Mouse (Mus musculus) olfactory bulb, adult 2 months (tissue): ENCODE measurements at regions not wholly inside any gene's neighbourhood (a gene's known extent, or its start where the extent isn't known, plus 50 kb on each side); places are given as distances from the start of the nearest gene placed in this dataset.

Experiments used
- CTCF ChIP-seq: fragments of 200-500 bp; IDR thresholded peaks from 2 replicates; pipeline ENCODE4 v1.5.1; 2012; ENCODE audit warnings: low read depth, mild to moderate bottlenecking, low read length, moderate library complexity; ENCODE audit not compliant: insufficient read depth
- POLR2A ChIP-seq: fragments of 200-500 bp; IDR thresholded peaks from 2 replicates; pipeline ENCODE4 v1.6.1; 2012; ENCODE audit warnings: mild to moderate bottlenecking, low read depth, low read length, moderate library complexity; ENCODE audit not compliant: insufficient read depth

DNA sequence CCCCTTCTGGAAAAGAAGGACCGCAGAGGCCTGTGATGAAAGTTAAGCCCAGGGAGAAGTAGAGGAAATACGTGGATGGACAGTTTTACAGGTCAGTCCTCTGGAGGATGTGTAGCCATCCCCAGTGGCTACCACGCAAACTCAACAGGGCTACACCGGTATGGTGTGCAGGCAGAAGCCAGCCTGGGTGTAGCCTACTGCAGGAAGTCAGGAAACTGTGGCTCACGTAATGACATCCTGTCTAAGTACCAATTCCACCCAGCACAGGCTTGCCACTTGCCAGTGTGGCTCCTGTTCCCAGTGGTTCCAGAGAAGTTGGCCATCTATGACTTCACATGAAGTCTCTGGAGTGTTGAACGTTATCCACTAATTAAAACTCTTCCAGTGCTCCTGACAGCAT is 105.0 kb downstream of the Plxna1 start:
- TF ChIP-seq POLR2A (no peak), CTCF (no peak)
